Mouse (Mus musculus): ENCODE results near the gene Dpp4. TPM values are rescaled to one million over a fixed set of nuclear protein-coding genes. Genes with fewer than 3 reads are reported as not detected.

Dpp4 gene
- 13.4 and 14.6 TPM in 2 replicates for total RNA-seq (2015)
- total RNA-seq (2017) = 17.6 and 19.2 TPM in 2 replicates

DNA sequence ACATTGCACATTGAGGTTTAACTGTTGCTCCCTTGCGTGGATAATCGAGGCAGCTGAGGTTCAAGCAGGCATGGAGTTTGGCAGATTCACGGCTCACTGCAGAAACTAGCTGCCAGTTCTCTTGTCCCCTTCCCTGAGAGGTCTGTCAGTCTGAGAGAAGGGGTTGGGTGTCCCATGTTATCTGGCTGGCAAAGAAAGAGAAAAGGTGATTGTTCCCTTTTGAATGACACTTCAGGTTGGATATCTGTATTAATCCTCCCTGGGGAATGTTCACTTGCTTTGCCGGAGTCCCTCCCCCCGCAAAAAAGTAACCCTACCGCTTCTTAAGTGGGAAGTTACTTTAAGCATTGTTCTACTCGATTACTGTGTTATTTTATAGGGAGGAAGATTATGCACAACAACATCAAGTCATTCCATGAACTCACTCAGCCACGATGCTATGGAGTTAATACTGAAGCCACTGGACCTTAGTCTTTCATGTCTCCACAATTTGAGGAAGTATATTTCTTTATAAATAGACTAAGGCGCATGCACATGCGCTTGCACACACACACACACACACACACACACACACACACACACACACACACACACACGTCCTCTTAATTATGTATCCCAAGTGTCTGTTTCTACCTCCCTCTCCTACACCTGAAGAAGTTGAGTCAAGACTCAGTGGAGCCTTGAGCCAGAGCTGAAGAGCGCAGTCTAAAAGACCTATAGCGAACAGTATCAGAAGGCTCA is at the start of gene Dpp4:
Dpp4 (minus strand) TSS at position 151 of the 741 bp plus-strand sequence.
- ATAC-seq (ENCODE audit: poor library complexity, severe bottlenecking) = peak; percentile 26; the same call in 1 of the 2 replicates

DNA sequence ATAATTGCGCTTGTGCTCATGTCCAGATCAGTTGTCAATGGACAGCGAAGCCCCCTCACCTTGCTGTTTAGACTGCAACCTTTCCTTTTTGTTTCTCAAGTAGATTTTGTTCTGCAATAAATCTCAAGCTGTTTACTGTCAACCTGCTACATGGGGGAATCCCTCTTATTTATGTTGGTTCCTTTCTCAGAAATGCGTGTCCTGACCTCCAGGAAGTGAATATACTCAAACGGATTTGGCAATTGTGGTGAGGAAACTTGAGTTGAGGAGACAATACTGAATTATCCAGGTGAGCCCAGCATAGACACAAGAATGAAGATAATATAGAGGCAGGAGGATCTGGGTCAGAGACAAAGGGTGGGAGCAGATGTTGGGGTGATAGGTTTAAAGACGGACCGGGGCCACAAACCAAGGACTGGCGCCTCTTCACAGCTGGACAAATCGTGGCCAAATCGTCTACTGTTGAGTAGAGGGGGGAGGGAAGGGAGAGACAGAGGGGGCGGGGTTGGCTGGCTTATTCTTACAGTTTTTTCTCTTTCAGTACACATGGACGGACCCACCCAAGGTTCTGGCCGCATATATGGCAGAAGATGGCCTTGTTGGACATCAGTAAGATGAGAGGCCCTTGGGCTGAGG is 48.9 kb upstream of the Dpp4 start:
- peak; percentile 58 for ATAC-seq (ENCODE audit: poor library complexity, severe bottlenecking)

- peak; percentile 93 for ATAC-seq (ENCODE audit: poor library complexity, severe bottlenecking)
Measured at GRCm38 (mm10) chr2:62460231-62460710, 48.2 kb upstream of the Dpp4 start.

- ATAC-seq (ENCODE audit: poor library complexity, severe bottlenecking) = no peak
Measured at GRCm38 (mm10) chr2:62459241-62460174, 47.5 kb upstream of the Dpp4 start.

DNA sequence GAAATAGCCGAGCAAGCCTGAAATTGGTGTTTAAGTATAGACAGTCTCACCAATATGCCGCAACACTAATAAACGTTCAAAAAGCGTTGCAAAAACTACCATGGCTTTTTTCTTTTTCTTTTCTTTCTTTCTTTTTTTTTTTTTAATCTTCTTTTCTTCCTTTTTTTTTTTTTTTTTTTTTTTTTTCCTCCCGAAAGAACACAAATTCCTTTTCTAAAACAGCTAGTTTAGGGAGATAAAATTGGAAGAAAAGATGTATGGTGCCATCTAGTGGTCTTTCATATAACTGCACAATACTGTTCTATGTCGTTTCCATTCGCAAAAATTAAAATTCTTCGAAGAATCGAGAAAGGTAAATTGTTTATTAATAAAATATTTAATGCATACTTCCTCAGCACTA is 46.0 kb upstream of the Dpp4 start:
- no peak for ATAC-seq (ENCODE audit: poor library complexity, severe bottlenecking)

GRCm38 (mm10) chr2:62454991-62455390 is 43.0 kb upstream of the Dpp4 start:
- ATAC-seq (ENCODE audit: poor library complexity, severe bottlenecking) = no peak

DNA sequence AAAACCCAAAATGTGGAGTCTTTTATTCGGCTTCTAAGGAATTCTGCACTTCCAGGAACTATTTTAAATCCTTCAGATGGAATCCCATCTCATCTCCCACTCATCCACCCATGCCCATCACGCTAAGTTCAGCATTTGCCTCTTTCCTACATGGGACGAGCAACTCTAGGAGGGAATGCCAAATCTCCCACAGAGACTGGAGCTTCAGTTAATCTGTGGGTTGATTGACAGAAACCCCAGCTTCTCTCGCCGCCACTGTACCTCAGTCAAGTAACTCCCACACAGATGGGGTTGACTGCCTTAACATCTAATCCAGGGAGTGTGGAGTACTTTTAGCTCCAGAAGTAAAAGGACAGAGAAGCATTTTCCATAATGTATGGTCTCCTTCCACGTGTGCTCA is 42.0 kb upstream of the Dpp4 start:
- no peak for ATAC-seq (ENCODE audit: poor library complexity, severe bottlenecking)

DNA sequence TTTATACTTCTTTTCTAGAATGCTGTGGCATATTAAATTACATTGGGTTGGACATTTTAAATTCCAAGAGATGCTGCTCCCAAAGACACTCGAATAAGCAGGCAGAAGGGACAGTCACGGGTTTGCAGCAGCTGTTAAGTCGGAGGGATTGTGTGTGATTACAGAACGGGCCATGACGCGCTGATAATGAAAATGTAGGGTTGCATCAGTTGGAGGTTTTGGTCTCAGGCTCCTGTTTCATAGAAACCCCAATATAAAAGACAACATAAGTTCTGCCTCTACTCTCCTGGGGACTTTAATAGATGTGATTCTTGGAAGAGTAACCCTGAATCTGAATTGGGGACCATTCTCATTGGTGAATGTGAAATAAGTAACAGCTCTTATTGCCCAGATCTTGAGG is 38.3 kb upstream of the Dpp4 start:
- ATAC-seq (ENCODE audit: poor library complexity, severe bottlenecking) = no peak

DNA sequence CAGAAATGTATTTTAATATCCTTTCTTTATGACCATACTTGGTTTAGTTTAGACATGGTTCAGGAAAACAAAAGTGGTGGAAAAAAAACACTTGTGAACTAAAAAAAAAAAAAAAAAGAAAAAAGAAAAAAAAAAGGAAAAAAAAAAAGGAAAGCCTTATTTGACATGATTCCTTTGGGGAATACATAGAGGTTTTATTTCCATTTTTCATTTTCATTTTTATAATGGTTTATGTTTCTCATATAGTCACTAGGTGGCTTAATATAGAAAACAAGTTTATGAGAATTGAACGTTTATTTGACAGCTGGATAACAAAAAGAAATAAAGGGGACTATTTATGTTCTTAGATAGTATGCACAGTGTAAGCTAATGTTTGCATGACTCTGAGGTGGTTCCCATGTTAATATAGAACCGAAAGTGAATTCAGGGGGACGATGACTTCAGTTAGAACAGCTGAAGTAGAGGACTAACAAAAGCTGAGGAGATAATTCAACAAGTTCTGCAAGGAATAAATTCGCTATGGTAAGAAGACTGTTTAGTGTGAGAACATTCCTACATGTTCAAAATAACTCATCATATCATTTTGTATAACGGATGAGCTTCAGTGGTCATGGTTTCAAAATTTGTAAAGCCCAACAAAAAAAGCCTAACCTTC is 37.8 kb upstream of the Dpp4 start:
- no peak for ATAC-seq (ENCODE audit: poor library complexity, severe bottlenecking)

GRCm38 (mm10) chr2:62440802-62441544 is 28.9 kb upstream of the Dpp4 start:
- ATAC-seq (ENCODE audit: poor library complexity, severe bottlenecking) = peak; percentile 95

DNA sequence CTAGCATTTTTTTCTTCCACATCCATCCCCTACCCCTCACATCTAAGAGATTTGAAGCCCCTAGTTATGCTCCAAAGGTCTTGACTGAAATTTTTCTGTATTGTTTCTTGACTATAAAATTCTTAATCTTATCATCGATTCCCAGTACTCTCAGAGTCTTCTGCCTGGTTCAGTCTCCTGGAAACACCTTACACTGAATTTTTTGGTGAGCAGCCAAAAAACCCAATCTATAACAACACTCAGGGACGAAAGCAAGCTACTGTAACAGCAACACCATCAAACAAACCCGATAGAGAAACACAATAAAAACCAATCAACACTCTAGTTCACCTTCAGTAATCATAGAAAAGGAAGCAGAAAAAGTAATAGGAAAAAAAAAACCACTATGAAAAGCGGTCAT is 28.1 kb upstream of the Dpp4 start:
- ATAC-seq (ENCODE audit: poor library complexity, severe bottlenecking) = no peak

GRCm38 (mm10) chr2:62431245-62431795 is 19.3 kb upstream of the Dpp4 start:
- ATAC-seq (ENCODE audit: poor library complexity, severe bottlenecking) = no peak

GRCm38 (mm10) chr2:62425941-62426340 is 13.9 kb upstream of the Dpp4 start:
- ATAC-seq (ENCODE audit: poor library complexity, severe bottlenecking) = no peak

DNA sequence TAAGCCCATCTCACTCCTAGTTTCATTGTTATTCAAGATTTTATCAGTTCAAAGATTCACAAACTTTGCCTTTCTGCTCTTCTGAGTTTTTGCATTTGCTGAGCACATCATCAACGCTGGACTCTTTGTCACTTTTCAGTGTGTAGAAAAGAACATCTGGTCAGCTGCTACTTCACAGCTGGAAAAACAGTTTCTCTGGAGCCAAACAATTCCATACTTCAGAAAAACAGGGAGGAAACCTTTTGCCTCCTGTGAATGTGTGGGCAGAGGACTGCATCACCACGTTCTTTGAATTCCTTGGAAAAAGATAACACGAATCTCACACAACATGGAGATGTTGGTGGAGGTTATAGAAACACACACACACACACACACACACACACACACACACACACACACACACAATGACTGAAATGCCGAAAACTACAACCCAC is 11.3 kb upstream of the Dpp4 start:
- ATAC-seq (ENCODE audit: poor library complexity, severe bottlenecking) = no peak

GRCm38 (mm10) chr2:62422515-62423342 is 10.7 kb upstream of the Dpp4 start:
- ATAC-seq (ENCODE audit: poor library complexity, severe bottlenecking) = no peak

GRCm38 (mm10) chr2:62421229-62421628 is 9.2 kb upstream of the Dpp4 start:
- ATAC-seq (ENCODE audit: poor library complexity, severe bottlenecking) = no peak

DNA sequence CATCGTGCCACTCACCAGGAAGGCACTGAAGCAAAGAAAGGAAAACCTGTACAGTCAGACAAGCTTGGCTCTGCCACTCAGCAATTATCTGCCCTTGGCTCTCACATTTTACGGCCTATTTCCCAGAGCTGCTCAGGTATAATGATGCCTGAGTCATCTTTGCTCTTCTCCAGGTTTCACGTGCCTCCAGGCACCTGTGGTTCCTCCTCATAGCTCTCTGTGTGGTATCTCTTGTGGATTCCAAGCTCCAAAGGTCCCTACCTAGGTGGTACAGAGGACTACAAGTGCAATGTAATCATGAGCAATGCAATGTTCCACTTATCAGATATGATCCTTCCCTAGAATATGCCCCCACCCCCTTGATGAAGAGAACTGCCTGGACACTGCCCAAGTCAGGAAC is 8.0 kb upstream of the Dpp4 start:
- ATAC-seq (ENCODE audit: poor library complexity, severe bottlenecking) = no peak

DNA sequence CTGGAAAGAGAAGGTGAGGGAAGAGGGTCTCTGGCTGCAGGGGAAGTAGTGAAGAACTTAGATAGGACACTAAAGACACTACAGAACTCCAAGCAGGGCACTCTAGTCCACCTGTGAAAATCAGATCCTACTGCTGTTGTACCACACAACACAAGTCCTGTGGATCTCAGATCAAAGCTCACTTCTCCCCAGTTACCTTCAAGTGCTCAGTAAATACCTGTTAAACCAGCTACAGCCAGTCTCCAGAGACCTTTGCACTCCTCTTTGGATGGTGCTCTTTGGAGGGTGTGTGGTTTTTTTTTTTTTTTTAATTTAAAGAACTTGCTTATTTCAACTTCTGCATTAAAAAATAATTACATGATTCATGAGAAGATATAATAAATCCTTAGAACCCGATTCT is 5.2 kb upstream of the Dpp4 start:
- ATAC-seq (ENCODE audit: poor library complexity, severe bottlenecking) = no peak

Measured in megakaryocyte, adult 5-6 weeks (primary cell).